Mouse (Mus musculus): Measurements from ENCODE around the gene Bahcc1. TPM values are rescaled to one million over a fixed set of nuclear protein-coding genes. Genes with fewer than 3 reads are reported as not detected.

Gene Bahcc1
- polyA plus RNA-seq, 1 experiment from 2014 or later, result 17.0 TPM

DNA sequence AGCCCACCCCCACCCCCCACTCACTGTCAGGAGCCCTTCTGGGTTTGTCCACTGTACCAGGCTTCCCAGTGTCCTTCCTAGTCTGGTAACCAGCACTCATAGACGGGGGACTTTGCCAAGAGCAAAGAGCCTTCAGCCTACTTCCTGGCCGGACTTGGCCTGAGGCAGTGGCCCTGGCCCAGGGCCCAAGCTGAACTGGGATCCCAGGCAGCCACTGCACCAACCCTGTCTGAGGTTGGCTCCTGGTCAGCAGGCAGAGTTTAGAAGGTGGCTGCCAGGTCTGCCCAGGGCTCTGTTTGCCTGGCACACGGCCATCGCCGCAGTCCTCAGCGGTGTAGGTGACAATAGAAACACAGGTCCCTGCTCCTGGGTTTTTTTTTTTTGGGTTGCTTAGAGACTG is 22.3 kb downstream of the Bahcc1 start:
- Histone ChIP-seq H3K4me1 (ENCODE audit: control insufficient read depth, insufficient read depth, low read length) (peaks cover 67% of the 10 kb centered on the region), H3K27me3 (ENCODE audit: control insufficient read depth, insufficient read depth, low read length) (no peaks in the 10 kb centered on the region), H3K27ac (ENCODE audit: low read depth, low read length) (no peak overlapping the region), H3K9ac (replicated peaks; ENCODE audit: low read depth, low read length) (0 out of 2 replicates have a peak overlapping the region, but pooled peaks have one; percentile 7), H3K4me2 (ENCODE audit: low read depth, low read length) (no peak overlapping the region), H3K36me3 (ENCODE audit: control insufficient read depth, insufficient read depth, low read length) (no peaks in the 10 kb centered on the region), H3K9me3 (ENCODE audit: control insufficient read depth, low read length) (no peaks in the 10 kb centered on the region), H3K4me3 (ENCODE audit: low read depth, low read length) (no peak overlapping the region)
- no peak for ATAC-seq (ENCODE audit: low read depth)
- 64% methylated on average over 6 of the region's 6 CpGs for WGBS

GRCm38 (mm10) chr11:120255499-120255898 is 22.8 kb downstream of the Bahcc1 start:
- Histone ChIP-seq H3K9me3 (ENCODE audit: control insufficient read depth, low read length) (no peaks in the 10 kb centered on the region), H3K27me3 (ENCODE audit: control insufficient read depth, insufficient read depth, low read length) (no peaks in the 10 kb centered on the region), H3K4me3 (ENCODE audit: low read depth, low read length) (no peak overlapping the region), H3K9ac (replicated peaks; ENCODE audit: low read depth, low read length) (no peak overlapping the region), H3K4me2 (ENCODE audit: low read depth, low read length) (no peak overlapping the region), H3K4me1 (ENCODE audit: control insufficient read depth, insufficient read depth, low read length) (peaks cover 71% of the 10 kb centered on the region), H3K27ac (ENCODE audit: low read depth, low read length) (no peak overlapping the region), H3K36me3 (ENCODE audit: control insufficient read depth, insufficient read depth, low read length) (no peaks in the 10 kb centered on the region)
- no peak for ATAC-seq (ENCODE audit: low read depth)
- WGBS, result 61% methylated on average over 8 of the region's 8 CpGs

GRCm38 (mm10) chr11:120256108-120256507 is 23.4 kb downstream of the Bahcc1 start:
- no peaks in the 10 kb centered on the region for H3K27me3 ChIP-seq (ENCODE audit: control insufficient read depth, insufficient read depth, low read length)
- no peaks in the 10 kb centered on the region for H3K9me3 ChIP-seq (ENCODE audit: control insufficient read depth, low read length)
- ATAC-seq (ENCODE audit: low read depth), result no peak
- no peak overlapping the region for H3K4me3 ChIP-seq (ENCODE audit: low read depth, low read length)
- WGBS, result 73% methylated on average over 5 of the region's 5 CpGs
- no peak overlapping the region for H3K27ac ChIP-seq (ENCODE audit: low read depth, low read length)
- no peak overlapping the region for H3K9ac ChIP-seq (replicated peaks; ENCODE audit: low read depth, low read length)
- H3K4me2 ChIP-seq (ENCODE audit: low read depth, low read length), result no peak overlapping the region
- H3K4me1 ChIP-seq (ENCODE audit: control insufficient read depth, insufficient read depth, low read length), result peaks cover 75% of the 10 kb centered on the region
- H3K36me3 ChIP-seq (ENCODE audit: control insufficient read depth, insufficient read depth, low read length), result no peaks in the 10 kb centered on the region

- Histone ChIP-seq H3K4me2 (ENCODE audit: low read depth, low read length) (no peak overlapping the region), H3K4me3 (ENCODE audit: low read depth, low read length) (no peak overlapping the region), H3K4me1 (ENCODE audit: control insufficient read depth, insufficient read depth, low read length) (peaks cover 75% of the 10 kb centered on the region), H3K9ac (replicated peaks; ENCODE audit: low read depth, low read length) (no peak overlapping the region), H3K36me3 (ENCODE audit: control insufficient read depth, insufficient read depth, low read length) (no peaks in the 10 kb centered on the region), H3K9me3 (ENCODE audit: control insufficient read depth, low read length) (no peaks in the 10 kb centered on the region), H3K27ac (ENCODE audit: low read depth, low read length) (no peak overlapping the region), H3K27me3 (ENCODE audit: control insufficient read depth, insufficient read depth, low read length) (no peaks in the 10 kb centered on the region)
- ATAC-seq (ENCODE audit: low read depth), result no peak
- WGBS, result 63% methylated on average over 10 of the region's 10 CpGs
Observed at GRCm38 (mm10) chr11:120256543-120256942, 23.8 kb downstream of the Bahcc1 start.

- 53% methylated on average over 10 of the region's 10 CpGs for whole genome bisulfite sequencing
- Histone ChIP-seq H3K4me1 (ENCODE audit: control insufficient read depth, insufficient read depth, low read length) (peaks cover 80% of the 10 kb centered on the region), H3K9ac (replicated peaks; ENCODE audit: low read depth, low read length) (no peak overlapping the region), H3K36me3 (ENCODE audit: control insufficient read depth, insufficient read depth, low read length) (no peaks in the 10 kb centered on the region), H3K27me3 (ENCODE audit: control insufficient read depth, insufficient read depth, low read length) (no peaks in the 10 kb centered on the region), H3K27ac (ENCODE audit: low read depth, low read length) (no peak overlapping the region), H3K4me2 (ENCODE audit: low read depth, low read length) (no peak overlapping the region), H3K9me3 (ENCODE audit: control insufficient read depth, low read length) (no peaks in the 10 kb centered on the region), H3K4me3 (ENCODE audit: low read depth, low read length) (no peak overlapping the region)
- ATAC-seq (ENCODE audit: low read depth), result no peak
Observed at GRCm38 (mm10) chr11:120256981-120257820, 24.5 kb downstream of the Bahcc1 start.

DNA sequence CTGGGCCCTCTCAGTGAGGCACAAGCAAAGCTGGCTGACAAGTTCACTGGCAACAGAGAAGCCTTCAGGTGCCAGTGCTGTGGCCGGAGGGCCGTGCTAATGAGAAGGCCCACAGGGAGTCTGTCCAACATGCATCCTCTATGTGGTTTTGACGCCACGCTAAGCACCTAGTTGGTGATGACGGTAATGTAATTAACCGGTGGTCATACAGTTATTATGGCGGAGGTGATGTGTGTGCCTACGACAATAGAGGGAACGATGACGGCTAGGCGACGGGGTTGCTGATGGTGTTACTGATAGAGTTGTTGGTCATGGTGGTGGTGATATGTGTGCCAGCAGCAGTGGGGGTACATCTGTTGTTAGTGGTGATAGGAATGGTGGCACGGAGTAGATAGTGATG is 25.2 kb downstream of the Bahcc1 start:
- no peak for ATAC-seq (ENCODE audit: low read depth)
- Histone ChIP-seq H3K9me3 (ENCODE audit: control insufficient read depth, low read length) (no peaks in the 10 kb centered on the region), H3K27ac (ENCODE audit: low read depth, low read length) (no peak overlapping the region), H3K4me2 (ENCODE audit: low read depth, low read length) (no peak overlapping the region), H3K9ac (replicated peaks; ENCODE audit: low read depth, low read length) (no peak overlapping the region), H3K36me3 (ENCODE audit: control insufficient read depth, insufficient read depth, low read length) (no peaks in the 10 kb centered on the region), H3K4me3 (ENCODE audit: low read depth, low read length) (no peak overlapping the region), H3K4me1 (ENCODE audit: control insufficient read depth, insufficient read depth, low read length) (peaks cover 83% of the 10 kb centered on the region), H3K27me3 (ENCODE audit: control insufficient read depth, insufficient read depth, low read length) (no peaks in the 10 kb centered on the region)
- 93% methylated on average over 13 of the region's 13 CpGs for WGBS

GRCm38 (mm10) chr11:120258896-120259689 is 26.3 kb downstream of the Bahcc1 start:
- Histone ChIP-seq H3K4me3 (ENCODE audit: low read depth, low read length) (no peak overlapping the region), H3K27me3 (ENCODE audit: control insufficient read depth, insufficient read depth, low read length) (no peaks in the 10 kb centered on the region), H3K9me3 (ENCODE audit: control insufficient read depth, low read length) (no peaks in the 10 kb centered on the region), H3K27ac (ENCODE audit: low read depth, low read length) (no peak overlapping the region), H3K4me2 (ENCODE audit: low read depth, low read length) (no peak overlapping the region), H3K9ac (replicated peaks; ENCODE audit: low read depth, low read length) (no peak overlapping the region), H3K36me3 (ENCODE audit: control insufficient read depth, insufficient read depth, low read length) (no peaks in the 10 kb centered on the region), H3K4me1 (ENCODE audit: control insufficient read depth, insufficient read depth, low read length) (peaks cover 82% of the 10 kb centered on the region)
- no peak for ATAC-seq (ENCODE audit: low read depth)
- 52% methylated on average over 12 of the region's 12 CpGs for WGBS

DNA sequence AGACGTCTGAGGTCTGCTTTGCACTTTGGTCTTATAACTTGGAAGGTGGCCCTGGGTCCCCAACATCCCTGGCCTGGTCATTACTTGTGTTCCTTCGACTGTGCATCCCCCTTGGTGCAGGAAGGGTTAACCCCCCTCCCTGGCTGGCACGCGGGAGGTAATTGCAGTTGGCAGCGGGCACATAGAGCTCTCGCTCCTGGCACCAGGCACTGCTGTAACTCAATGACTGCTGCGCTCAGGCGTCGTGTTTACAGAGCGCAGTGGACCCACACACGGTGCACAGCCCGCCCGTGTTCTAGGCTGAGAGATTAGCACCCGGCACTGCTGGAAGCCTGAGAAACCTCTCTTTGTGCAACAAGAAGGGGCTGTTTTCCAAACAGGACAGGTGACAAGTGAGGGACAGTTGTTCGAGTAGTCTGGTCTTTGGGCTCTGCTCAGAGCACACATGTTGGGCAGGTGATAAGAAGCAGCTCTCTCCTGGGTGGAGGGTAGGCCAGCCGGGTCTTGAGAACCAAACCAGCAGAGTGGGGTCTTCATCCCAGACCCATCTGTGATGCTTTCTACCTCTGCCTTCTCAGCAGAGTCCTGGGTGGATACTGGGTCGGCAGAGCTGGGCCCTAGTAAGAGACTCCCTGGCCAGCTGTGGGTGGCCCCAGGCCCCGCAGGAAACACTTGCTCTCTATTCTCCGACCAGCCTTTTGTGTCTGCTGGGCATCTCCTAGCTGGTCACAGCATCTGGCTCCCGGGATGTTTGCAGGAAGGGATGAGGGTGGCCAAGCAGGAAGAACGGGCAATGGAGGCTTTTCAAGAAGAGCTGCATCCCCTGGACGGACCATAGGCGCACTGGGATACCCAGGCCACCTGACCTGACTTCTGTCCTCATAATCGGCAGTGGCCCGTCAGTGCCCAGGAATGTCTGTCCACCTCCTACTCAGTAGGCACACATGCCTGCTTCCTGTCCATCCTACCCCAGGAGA is 27.3 kb downstream of the Bahcc1 start:
- ATAC-seq (ENCODE audit: low read depth), result peak; percentile 44; the same call in 1 of the 2 replicates
- H3K4me3 ChIP-seq (ENCODE audit: low read depth, low read length), result no peak overlapping the region
- H3K4me1 ChIP-seq (ENCODE audit: control insufficient read depth, insufficient read depth, low read length), result peaks cover 83% of the 10 kb centered on the region
- H3K36me3 ChIP-seq (ENCODE audit: control insufficient read depth, insufficient read depth, low read length), result no peaks in the 10 kb centered on the region
- 52% methylated on average over 25 of the region's 25 CpGs for WGBS
- H3K27me3 ChIP-seq (ENCODE audit: control insufficient read depth, insufficient read depth, low read length), result no peaks in the 10 kb centered on the region
- no peak overlapping the region for H3K9ac ChIP-seq (replicated peaks; ENCODE audit: low read depth, low read length)
- H3K9me3 ChIP-seq (ENCODE audit: control insufficient read depth, low read length), result no peaks in the 10 kb centered on the region
- H3K4me2 ChIP-seq (ENCODE audit: low read depth, low read length), result no peak overlapping the region
- H3K27ac ChIP-seq (ENCODE audit: low read depth, low read length), result 0 out of 2 replicates have a peak overlapping the region, but pooled peaks have one; percentile 8
